Mouse (Mus musculus) frontal cortex, adult 2 months (tissue): ENCODE measurements around the gene Dhx37. TPM values are rescaled to one million over a fixed set of nuclear protein-coding genes. Genes with fewer than 3 reads are reported as not detected.
A peak's percentile ranks its signal among the peaks of the same experiment; 100 is the strongest.

Experiments used
- DNase-seq, 2 experiments: peaks; one replicate each; pipeline ENCODE4 v3.0.0; 2022; ENCODE audit warnings: low spot score in 1 of 2; ENCODE audit errors: extremely low spot score in 1 of 2
- polyA plus RNA-seq: library from polyadenylated mRNA; depleted of rRNA; stranded (reverse); fragments of >200 nt; gene quantifications from 2 replicates; pipeline ENCODE4 v1.2.3, GENCODE M21; 2012; rRNA removed

Dhx37 gene
- polyA plus RNA-seq = 12.4 and 17.2 TPM in 2 replicates

- peak; percentile 87 to 95 for DNase-seq
Observed at GRCm38 (mm10) chr5:125433793-125434337, at the start of gene Dhx37. Gene Dhx37, minus strand, starts transcription at chr5:125434121.

- no peak for DNase-seq
Observed at GRCm38 (mm10) chr5:125482474-125482873, 48.6 kb upstream of the Dhx37 start.

- DNase-seq = no peak
Observed at GRCm38 (mm10) chr5:125480434-125481231, 46.7 kb upstream of the Dhx37 start.

- no peak for DNase-seq
Observed at GRCm38 (mm10) chr5:125479376-125479775, 45.5 kb upstream of the Dhx37 start.

- DNase-seq = no peak
Observed at GRCm38 (mm10) chr5:125478037-125478436, 44.1 kb upstream of the Dhx37 start.

GRCm38 (mm10) chr5:125477533-125477932 is 43.6 kb upstream of the Dhx37 start:
- DNase-seq = no peak

GRCm38 (mm10) chr5:125476799-125477198 is 42.9 kb upstream of the Dhx37 start:
- DNase-seq = no peak

GRCm38 (mm10) chr5:125476286-125476625 is 42.3 kb upstream of the Dhx37 start:
- peak in 1 of 2 experiments; percentile 34 for DNase-seq

GRCm38 (mm10) chr5:125475601-125476285 is 41.8 kb upstream of the Dhx37 start, which contains the start of gene Aacs:
Gene Aacs, plus strand, starts transcription at chr5:125475814.
- peak; percentile 93 to 98 for DNase-seq

GRCm38 (mm10) chr5:125475030-125475429 is 41.1 kb upstream of the Dhx37 start:
- no peak for DNase-seq

- DNase-seq = no peak
Observed at GRCm38 (mm10) chr5:125472796-125473475, 39.0 kb upstream of the Dhx37 start.

GRCm38 (mm10) chr5:125470713-125471112 is 36.8 kb upstream of the Dhx37 start:
- DNase-seq = no peak

- DNase-seq = no peak
Observed at GRCm38 (mm10) chr5:125467261-125467660, 33.3 kb upstream of the Dhx37 start.

- no peak for DNase-seq
Observed at GRCm38 (mm10) chr5:125466483-125466882, 32.6 kb upstream of the Dhx37 start.

- DNase-seq = peak; percentile 98
Observed at GRCm38 (mm10) chr5:125465701-125466106, 31.8 kb upstream of the Dhx37 start.

- no peak for DNase-seq
Observed at GRCm38 (mm10) chr5:125465192-125465591, 31.3 kb upstream of the Dhx37 start.

- peak in 1 of 2 experiments; percentile 60 for DNase-seq
Observed at GRCm38 (mm10) chr5:125461868-125462445, 28.0 kb upstream of the Dhx37 start.

GRCm38 (mm10) chr5:125460574-125460973 is 26.7 kb upstream of the Dhx37 start:
- no peak for DNase-seq

GRCm38 (mm10) chr5:125457538-125457937 is 23.6 kb upstream of the Dhx37 start:
- no peak for DNase-seq

- DNase-seq = no peak
Observed at GRCm38 (mm10) chr5:125456100-125456499, 22.2 kb upstream of the Dhx37 start.

GRCm38 (mm10) chr5:125452573-125452972 is 18.7 kb upstream of the Dhx37 start:
- DNase-seq = no peak
